Mouse (Mus musculus) bone marrow, adult 2 months (tissue): ENCODE data around the gene Pir.

Source experiments
- CTCF ChIP-seq: fragments of 200-500 bp; IDR thresholded peaks from 2 replicates; pipeline ENCODE4 v1.5.1; 2011; ENCODE audit warnings: low read length, control low read depth; ENCODE audit not compliant: control insufficient read depth, insufficient read depth
- POLR2A ChIP-seq: fragments of 200-500 bp; IDR thresholded peaks from 2 replicates; pipeline ENCODE4 v1.6.1; 2011; ENCODE audit warnings: low read depth, mild to moderate bottlenecking, control low read depth, low read length, borderline replicate concordance; ENCODE audit not compliant: control insufficient read depth

DNA sequence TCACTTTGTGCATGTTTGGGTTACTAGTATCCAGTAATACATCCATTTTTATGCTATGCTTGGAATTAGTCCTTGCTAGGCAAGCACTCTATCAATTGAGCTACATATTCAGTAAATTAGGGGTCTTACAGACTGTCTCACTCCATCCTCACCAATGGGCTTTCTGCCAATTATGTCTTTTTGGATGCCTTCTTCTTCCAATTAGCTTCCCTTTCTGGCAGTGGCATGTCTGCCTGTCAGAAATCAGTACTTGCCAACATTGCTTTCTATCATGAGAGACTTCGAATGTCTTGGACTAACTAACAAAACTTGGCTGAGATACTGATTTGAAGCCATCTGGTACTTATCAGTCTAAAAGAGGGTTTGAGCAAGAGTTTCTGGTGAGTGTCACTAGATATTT lies 44.7 kb downstream of the Pir start:
- TF ChIP-seq POLR2A (no peak), CTCF (no peak)
